Mouse (Mus musculus) Patski (cell line): ENCODE data around the gene Creld1. TPM values are rescaled to one million over a fixed set of nuclear protein-coding genes. Genes with fewer than 3 reads are reported as not detected.

Source experiments
- ATAC-seq: fragments of 100-300 bp; one replicate; pipeline ENCODE4 v1.8.0; 2021
- CTCF ChIA-PET: fragments of 350-600 bp; sonication (Branson Sonifier 250); formaldehyde crosslinking; loops from one replicate; lab custom pipeline; 2022; ENCODE audit warnings: inconsistent platforms; lab: Charles Lee
- POLR2A ChIA-PET: fragments of 350-600 bp; sonication (Branson Sonifier 250); formaldehyde crosslinking; loops from one replicate; lab custom pipeline; 2022; ENCODE audit warnings: antibody characterized with exemption, inconsistent platforms; lab: Charles Lee
- DNase-seq: peaks from one replicate; pipeline ENCODE4 v3.0.0-alpha.2; 2011; ENCODE audit warnings: low read depth, low spot score
- H3K27me3 ChIP-seq: fragments of 371-371 bp; one replicate; pipeline ENCODE4 v1.5.1; 2021
- CTCF ChIP-seq: fragments of 100-300 bp; IDR thresholded peaks from one replicate; pipeline ENCODE4 v1.5.1; 2021
- in situ Hi-C: fragments of 300-500 bp; cut with MboI; formaldehyde crosslinking; loops from 3 replicates; pipeline ENCODE4 v1.11.1; 2018; ENCODE audit warnings: low pct_unique_long_range_greater_than_20kb, mixed read lengths
- polyA plus RNA-seq: library from polyadenylated mRNA; unstranded; gene quantifications from one replicate; pipeline ENCODE4 v1.2.3, GENCODE M21; 2021

Gene Creld1
- polyA plus RNA-seq, 1 experiment from 2014 or later = 131 TPM

DNA sequence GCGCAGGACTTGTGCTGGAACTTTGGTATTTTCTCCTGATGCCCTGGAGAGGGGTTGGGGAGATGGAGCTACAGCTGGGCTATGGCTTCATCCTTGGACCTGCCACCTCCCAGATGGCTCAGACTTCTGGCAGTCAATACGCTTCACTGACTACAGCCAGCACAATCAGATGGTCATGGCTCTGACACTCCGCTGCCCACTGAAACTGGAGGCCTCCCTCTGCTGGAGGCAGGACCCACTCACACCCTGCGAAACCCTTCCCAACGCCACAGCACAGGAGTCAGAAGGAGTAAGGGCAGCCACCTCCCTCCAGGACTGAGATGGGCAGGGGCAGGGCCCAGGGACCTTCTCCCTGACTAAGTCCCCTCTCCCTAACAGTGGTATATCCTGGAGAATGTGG is 17.5 kb upstream of the Creld1 start:
- DNase-seq = no peak
- ChIA-PET CTCF (interaction anchor here (0.9 to 10.3 kb wide), 5 partner anchors 9 to 66 kb away, joined by 3 to 82 read pairs (median 4); partner anchors contain the start of genes Emc3, Fancd2 and Jagn1), POLR2A (interaction anchor here (1.0 to 1.7 kb wide), 2 partner anchors 15 to 19 kb away, joined by 3 to 7 read pairs; no protein-coding TSS in a partner anchor)
- in situ Hi-C loops = no loop called here
- no peaks in the 10 kb centered on the region for H3K27me3 ChIP-seq
- ATAC-seq = no peak
- no peak for TF ChIP-seq CTCF

GRCm38 (mm10) chr6:113468512-113468911 is 14.6 kb upstream of the Creld1 start:
- TF ChIP-seq CTCF = no peak
- DNase-seq (no peak), ATAC-seq (no peak)
- H3K27me3 ChIP-seq = no peaks in the 10 kb centered on the region
- ChIA-PET CTCF (interaction anchor here (1.3 to 10.3 kb wide), 6 partner anchors 11 to 25 kb away, joined by 3 to 82 read pairs (median 8); partner anchors contain the start of genes Il17re and Jagn1), POLR2A (no interaction called here)
- in situ Hi-C loops = no loop called here

GRCm38 (mm10) chr6:113469021-113469420 is 14.1 kb upstream of the Creld1 start:
- peak; percentile 53 for ATAC-seq
- H3K27me3 ChIP-seq = no peaks in the 10 kb centered on the region
- no peak for DNase-seq
- CTCF ChIA-PET = interaction anchor here (0.7 to 10.3 kb wide), 7 partner anchors 11 to 26 kb away, joined by 3 to 82 read pairs (median 6); partner anchors contain the start of genes Il17re and Jagn1
- POLR2A ChIA-PET = interaction anchor here (3.0 kb wide), 1 partner anchor 26 kb away, joined by 10 read pairs; the partner anchor contains the start of gene Jagn1
- TF ChIP-seq CTCF = no peak
- in situ Hi-C loops = no loop called here

GRCm38 (mm10) chr6:113469432-113469831 is 13.7 kb upstream of the Creld1 start:
- no peak for ATAC-seq
- H3K27me3 ChIP-seq = no peaks in the 10 kb centered on the region
- no peak for DNase-seq
- CTCF ChIA-PET = interaction anchor here (0.7 to 10.3 kb wide), 4 partner anchors 11 to 26 kb away, joined by 3 to 82 read pairs (median 12); partner anchors contain the start of gene Jagn1
- POLR2A ChIA-PET = interaction anchor here (3.0 kb wide), 1 partner anchor 27 kb away, joined by 10 read pairs; the partner anchor contains the start of gene Jagn1
- in situ Hi-C loops = no loop called here
- no peak for TF ChIP-seq CTCF

DNA sequence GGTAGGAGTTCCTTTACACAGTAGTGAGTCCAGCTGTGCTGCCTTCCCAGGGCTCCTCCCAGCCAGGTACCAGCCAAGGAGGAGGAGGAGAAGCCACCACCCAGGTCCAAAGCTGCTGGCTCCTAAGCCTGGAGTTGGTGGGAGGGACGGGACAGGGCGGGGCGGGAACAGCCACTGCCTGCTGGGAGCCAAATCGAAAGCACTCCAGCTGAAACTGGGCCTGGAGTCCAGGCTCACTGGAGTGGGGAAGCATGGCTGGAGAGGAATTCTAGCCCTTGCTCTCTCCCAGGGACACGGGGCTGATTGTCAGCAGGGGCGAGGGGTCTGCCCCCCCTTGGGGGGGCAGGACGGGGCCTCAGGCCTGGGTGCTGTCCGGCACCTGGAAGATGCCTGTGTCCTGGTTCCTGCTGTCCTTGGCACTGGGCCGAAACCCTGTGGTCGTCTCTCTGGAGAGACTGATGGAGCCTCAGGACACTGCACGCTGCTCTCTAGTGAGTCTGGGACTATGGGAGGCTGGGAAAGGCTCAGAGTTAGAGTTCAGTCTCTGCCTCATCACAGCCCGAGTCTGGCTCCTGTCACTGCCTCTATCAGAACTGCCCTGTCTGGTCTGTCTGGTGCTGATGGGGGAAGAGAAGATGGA is 11.7 kb upstream of the Creld1 start, which contains the start of gene Il17rc:
TSS of gene Il17rc (plus strand) at position 131 of the 640 bp plus-strand sequence.
- in situ Hi-C loops = no loop called here
- DNase-seq (no peak), ATAC-seq (peak; percentile 72)
- H3K27me3 ChIP-seq = no peaks in the 10 kb centered on the region
- ChIA-PET POLR2A (interaction anchor here (0.8 to 3.0 kb wide), 7 partner anchors 10 to 58 kb away, joined by 3 to 41 read pairs (median 3); partner anchors contain the start of genes Creld1 and Jagn1), CTCF (interaction anchor here (1.3 to 10.3 kb wide), 3 partner anchors 9 to 28 kb away, joined by 3 to 82 read pairs (median 17); partner anchors contain the start of gene Jagn1)
- no peak for TF ChIP-seq CTCF

DNA sequence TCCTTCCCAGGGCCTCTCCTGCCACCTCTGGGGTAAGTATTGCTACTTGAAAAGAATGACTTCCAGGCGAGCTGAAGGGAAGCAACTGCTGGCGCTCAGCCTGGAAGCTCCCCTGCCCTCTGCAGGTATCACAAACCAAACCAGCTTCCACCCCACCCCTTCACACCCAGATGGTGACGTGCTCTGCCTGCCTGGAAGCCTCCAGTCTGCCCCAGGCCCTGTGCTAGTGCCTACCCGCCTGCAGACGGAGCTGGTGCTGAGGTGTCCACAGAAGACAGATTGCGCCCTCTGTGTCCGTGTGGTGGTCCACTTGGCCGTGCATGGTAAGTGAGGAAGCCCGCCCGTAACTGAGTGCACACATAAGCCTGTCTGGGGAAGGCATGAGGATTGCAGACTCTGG is 11.0 kb upstream of the Creld1 start:
- H3K27me3 ChIP-seq = no peaks in the 10 kb centered on the region
- no peak for TF ChIP-seq CTCF
- ATAC-seq = peak; percentile 33
- no peak for DNase-seq
- ChIA-PET POLR2A (interaction anchor here (1.1 to 3.0 kb wide), 2 partner anchors 9 to 22 kb away, joined by 4 to 41 read pairs; partner anchors contain the start of gene Creld1), CTCF (interaction anchor here (10.3 kb wide), 1 partner anchor 29 kb away, joined by 82 read pairs; the partner anchor contains the start of gene Jagn1)
- in situ Hi-C loops = no loop called here

GRCm38 (mm10) chr6:113473246-113473645 is 9.9 kb upstream of the Creld1 start:
- in situ Hi-C loops = no loop called here
- DNase-seq (no peak), ATAC-seq (no peak)
- H3K27me3 ChIP-seq = no peaks in the 10 kb centered on the region
- ChIA-PET CTCF (no interaction called here), POLR2A (no interaction called here)
- no peak for TF ChIP-seq CTCF

GRCm38 (mm10) chr6:113473715-113474114 is 9.4 kb upstream of the Creld1 start:
- ATAC-seq (no peak), DNase-seq (no peak)
- CTCF ChIA-PET = no interaction called here

GRCm38 (mm10) chr6:113477353-113477752 is 5.7 kb upstream of the Creld1 start:
- in situ Hi-C loops = no loop called here
- ChIA-PET CTCF (no interaction called here), POLR2A (no interaction called here)
- no peaks in the 10 kb centered on the region for H3K27me3 ChIP-seq
- ATAC-seq (no peak), DNase-seq (no peak)
- TF ChIP-seq CTCF = no peak

More at GRCm38 (mm10) chr6:113473715-113474114, 9.4 kb upstream of the Creld1 start:
- in situ Hi-C loops = no loop called here
- TF ChIP-seq CTCF = no peak
- POLR2A ChIA-PET = no interaction called here
- H3K27me3 ChIP-seq = no peaks in the 10 kb centered on the region

DNA sequence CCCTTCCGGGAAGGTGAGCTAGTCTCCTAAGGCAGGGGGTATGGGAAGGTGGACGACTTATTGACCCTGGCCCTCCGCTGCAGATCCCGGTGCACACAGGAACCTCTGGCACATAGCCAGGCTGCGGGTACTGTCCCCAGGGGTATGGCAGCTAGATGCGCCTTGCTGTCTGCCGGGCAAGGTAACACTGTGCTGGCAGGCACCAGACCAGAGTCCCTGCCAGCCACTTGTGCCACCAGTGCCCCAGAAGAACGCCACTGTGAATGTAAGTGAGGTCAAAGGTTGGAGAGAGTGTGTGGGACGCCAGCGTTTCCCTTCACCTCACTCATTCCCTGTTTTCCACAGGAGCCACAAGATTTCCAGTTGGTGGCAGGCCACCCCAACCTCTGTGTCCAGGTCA is 4.2 kb upstream of the Creld1 start:
- no peak for TF ChIP-seq CTCF
- CTCF ChIA-PET = interaction anchor here (3.0 kb wide), 1 partner anchor 10 kb away, joined by 17 read pairs; the partner anchor contains the start of gene Il17rc
- H3K27me3 ChIP-seq = no peaks in the 10 kb centered on the region
- ATAC-seq = no peak
- POLR2A ChIA-PET = no interaction called here
- in situ Hi-C loops = no loop called here
- no peak for DNase-seq
